Comparison of ENCODE assay signal across 8 mouse cellular contexts in genomic region chr8:123442871-123443575, GRCm38 (mm10). TPM values are rescaled to one million over a fixed set of nuclear protein-coding genes. Genes with fewer than 3 reads are reported as not detected.
A peak's percentile ranks its signal among the peaks of the same experiment; 100 is the strongest.
DNase-seq lines count a peak whose midpoint lies in the region; ATAC-seq and TF ChIP-seq lines count a peak whose summit lies in the region.

No protein-coding gene starts in this region.

- H3K9me3 ChIP-seq in ES-Bruce4 (replicated peaks; ENCODE audit: control insufficient read depth, insufficient read depth, low read length, poor library complexity, severe bottlenecking), result 0 out of 2 replicates have a peak, but pooled peaks cover 4% of the 10 kb centered on the region
- no peaks in the 10 kb centered on the region for H3K9me3 ChIP-seq in forebrain, embryonic 13.5 days (replicated peaks)
- no peaks in the 10 kb centered on the region for H3K9me3 ChIP-seq in liver, postnatal 0 days (ENCODE audit: low read length)
- H3K9me3 ChIP-seq in neural tube, embryonic 14.5 days (ENCODE audit: control insufficient read depth, low read length), result no peaks in the 10 kb centered on the region

- intact Hi-C loops in heart, postnatal 10 days (cut with DNase I), result loop anchor here (2.0 to 5.0 kb wide), 2 partner anchors 34 to 68 kb away; partner anchors contain the start of gene Afg3l1

- peak overlapping the region; percentile 67 for H3K9ac ChIP-seq in ES-Bruce4 (ENCODE audit: low read depth, poor library complexity, severe bottlenecking)
- H3K9ac ChIP-seq in forebrain, embryonic 13.5 days, result peak overlapping the region; percentile 81
- peak overlapping the region; percentile 91 for H3K9ac ChIP-seq in liver, postnatal 0 days (replicated peaks)
- H3K9ac ChIP-seq in neural tube, embryonic 14.5 days (replicated peaks; ENCODE audit: low read depth, low read length), result peak overlapping the region; percentile 66

- DNase-seq in heart, postnatal 10 days, result peak; percentile 96 to 98
- DNase-seq in large intestine, adult 2 months (ENCODE audit: low read depth, low spot score), result peak; percentile 67
- DNase-seq in liver, postnatal 0 days, result peak; percentile 94
- DNase-seq in testis, postnatal 10 days (ENCODE audit: low spot score), result peak; percentile 97

- peak overlapping the region; percentile 65 for H3K4me2 ChIP-seq in forebrain, embryonic 13.5 days
- peak overlapping the region; percentile 85 for H3K4me2 ChIP-seq in liver, postnatal 0 days (ENCODE audit: low read depth, low read length)
- peak overlapping the region; percentile 74 for H3K4me2 ChIP-seq in neural tube, embryonic 14.5 days (ENCODE audit: low read depth, low read length)

- peak; percentile 89 for ATAC-seq in cerebellum, adult (ENCODE audit: insufficient number of reproducible peaks, low FRiP score, low TSS enrichment)
- ATAC-seq in forebrain, embryonic 13.5 days, result peak; percentile 94
- peak; percentile 97 for ATAC-seq in liver, postnatal 0 days
- peak; percentile 96 for ATAC-seq in neural tube, embryonic 14.5 days (ENCODE audit: low read depth)

- peaks cover 4% of the 10 kb centered on the region for H3K4me1 ChIP-seq in ES-Bruce4 (ENCODE audit: control insufficient read depth, insufficient read depth, low read length)
- peaks cover 10% of the 10 kb centered on the region for H3K4me1 ChIP-seq in forebrain, embryonic 13.5 days
- H3K4me1 ChIP-seq in liver, postnatal 0 days (ENCODE audit: insufficient read depth), result peaks cover 14% of the 10 kb centered on the region
- H3K4me1 ChIP-seq in neural tube, embryonic 14.5 days (ENCODE audit: control insufficient read depth, insufficient read depth, low read length), result peaks cover 9% of the 10 kb centered on the region

- TF ChIP-seq EP300 in ES-Bruce4 (IDR thresholded peaks at IDR 0.05; ENCODE audit: insufficient read depth, low read depth, low read length), result no peak
- TF ChIP-seq EP300 in liver, postnatal 0 days (IDR thresholded peaks at IDR 0.05; ENCODE audit: low read depth), result no peak

- H3K4me3 ChIP-seq in ES-Bruce4 (ENCODE audit: low read depth, low read length), result peak overlapping the region; percentile 78
- peak overlapping the region; percentile 68 for H3K4me3 ChIP-seq in forebrain, embryonic 13.5 days
- H3K4me3 ChIP-seq in liver, postnatal 0 days (ENCODE audit: low read depth, low read length), result peak overlapping the region; percentile 84
- H3K4me3 ChIP-seq in neural tube, embryonic 14.5 days (ENCODE audit: low read depth, low read length), result peak overlapping the region; percentile 64

- no peak for TF ChIP-seq POLR2A in ES-Bruce4 (IDR thresholded peaks at IDR 0.05; ENCODE audit: insufficient read depth, low read length)

- peak; percentile 62 for TF ChIP-seq CTCF in ES-Bruce4 (IDR thresholded peaks at IDR 0.05; ENCODE audit: low read depth, low read length)
- TF ChIP-seq CTCF in liver, postnatal 0 days (IDR thresholded peaks at IDR 0.05; ENCODE audit: low read depth), result peak; percentile 74

- no peak overlapping the region; the same call in 1 of the 2 replicates for H3K27ac ChIP-seq in ES-Bruce4 (ENCODE audit: insufficient read depth, low read length)
- H3K27ac ChIP-seq in forebrain, embryonic 13.5 days, result peak overlapping the region; percentile 57; the same call in 1 of the 2 replicates
- peak overlapping the region; percentile 71 for H3K27ac ChIP-seq in liver, postnatal 0 days (ENCODE audit: low read depth)
- H3K27ac ChIP-seq in neural tube, embryonic 14.5 days (ENCODE audit: low read depth, low read length), result peak overlapping the region; percentile 78

- H3K27me3 ChIP-seq in ES-Bruce4 (ENCODE audit: control insufficient read depth, insufficient read depth, low read length, poor library complexity, severe bottlenecking), result no peaks in the 10 kb centered on the region
- no peaks in the 10 kb centered on the region for H3K27me3 ChIP-seq in forebrain, embryonic 13.5 days
- no peaks in the 10 kb centered on the region for H3K27me3 ChIP-seq in liver, postnatal 0 days (ENCODE audit: insufficient read depth, low read length)
- no peaks in the 10 kb centered on the region for H3K27me3 ChIP-seq in neural tube, embryonic 14.5 days (ENCODE audit: control insufficient read depth, insufficient read depth, low read length)

- no peaks in the 10 kb centered on the region for H3K36me3 ChIP-seq in ES-Bruce4 (ENCODE audit: control insufficient read depth, insufficient read depth, low read length, poor library complexity, severe bottlenecking)
- no peaks in the 10 kb centered on the region for H3K36me3 ChIP-seq in forebrain, embryonic 13.5 days (ENCODE audit: poor library complexity, severe bottlenecking)
- no peaks in the 10 kb centered on the region for H3K36me3 ChIP-seq in liver, postnatal 0 days (replicated peaks; ENCODE audit: insufficient read depth, low read length)
- no peaks in the 10 kb centered on the region for H3K36me3 ChIP-seq in neural tube, embryonic 14.5 days (ENCODE audit: control insufficient read depth, insufficient read depth, low read length)

- 1% methylated on average over 41 of the region's 41 CpGs for WGBS in forebrain, embryonic 13.5 days
- under 1% methylated on average over 41 of the region's 41 CpGs for WGBS in large intestine, adult 2 months
- WGBS in liver, postnatal 0 days (ENCODE audit: insufficient replicate concordance), result 1% methylated on average over 41 of the region's 41 CpGs
- WGBS in neural tube, embryonic 14.5 days, result under 1% methylated on average over 41 of the region's 41 CpGs

RNA-seq across cellular contexts. Expression of gene Def8, which starts 19.7 kb away (rescaled TPM):
- polyA plus RNA-seq in ES-Bruce4 (2011; ENCODE audit: insufficient read depth, insufficient read length, low read depth, missing spikeins), result 76.6 and 81.6 TPM in 2 replicates
- polyA plus RNA-seq in forebrain, embryonic 13.5 days (2015; fragmentation: Nextera tagmentation; extraction: Ambion mirVana), result 38.9 and 41.2 TPM in 2 replicates
- 10 to 100 TPM; 57.2 to 65.2 TPM for total RNA-seq in heart, postnatal 10 days (2021)
- 13.5 and 17.5 TPM in 2 replicates for polyA plus RNA-seq in large intestine, adult 2 months (2012; rRNA removed)
- 10.1 and 11.6 TPM in 2 replicates for polyA plus RNA-seq in liver, postnatal 0 days (2015; fragmentation: Nextera tagmentation; extraction: Ambion mirVana)
- polyA plus RNA-seq in neural tube, embryonic 14.5 days (2014; fragmentation: Nextera tagmentation; extraction: Ambion mirVana), result 47.4 and 52.8 TPM in 2 replicates

RNA-seq across cellular contexts. Expression of gene Tubb3, which starts 31.8 kb away (rescaled TPM):
- polyA plus RNA-seq in ES-Bruce4 (2011; ENCODE audit: insufficient read depth, insufficient read length, low read depth, missing spikeins), result 19.6 and 20.1 TPM in 2 replicates
- 1,305 and 1,381 TPM in 2 replicates for polyA plus RNA-seq in forebrain, embryonic 13.5 days (2015; fragmentation: Nextera tagmentation; extraction: Ambion mirVana)
- total RNA-seq in heart, postnatal 10 days (2021), result under 1 TPM; 0.55 to 0.98 TPM
- polyA plus RNA-seq in large intestine, adult 2 months (2012; rRNA removed), result 9.3 and 10.6 TPM in 2 replicates
- 0.20 and 0.24 TPM in 2 replicates for polyA plus RNA-seq in liver, postnatal 0 days (2015; fragmentation: Nextera tagmentation; extraction: Ambion mirVana)
- 1,600 and 1,632 TPM in 2 replicates for polyA plus RNA-seq in neural tube, embryonic 14.5 days (2014; fragmentation: Nextera tagmentation; extraction: Ambion mirVana)

RNA-seq across cellular contexts. Expression of gene Afg3l1, which starts 34.7 kb away (rescaled TPM):
- polyA plus RNA-seq in ES-Bruce4 (2011; ENCODE audit: insufficient read depth, insufficient read length, low read depth, missing spikeins), result 42.0 and 45.3 TPM in 2 replicates
- 55.9 and 60.4 TPM in 2 replicates for polyA plus RNA-seq in forebrain, embryonic 13.5 days (2015; fragmentation: Nextera tagmentation; extraction: Ambion mirVana)
- 10 to 100 TPM; 62.7 to 66.3 TPM for total RNA-seq in heart, postnatal 10 days (2021)
- 19.4 and 22.3 TPM in 2 replicates for polyA plus RNA-seq in large intestine, adult 2 months (2012; rRNA removed)
- 22.0 and 24.3 TPM in 2 replicates for polyA plus RNA-seq in liver, postnatal 0 days (2015; fragmentation: Nextera tagmentation; extraction: Ambion mirVana)
- 35.2 and 40.6 TPM in 2 replicates for polyA plus RNA-seq in neural tube, embryonic 14.5 days (2014; fragmentation: Nextera tagmentation; extraction: Ambion mirVana)

RNA-seq across cellular contexts. Expression of gene Mc1r, which starts 36.1 kb away (rescaled TPM):
- not detected in 2 replicates for polyA plus RNA-seq in ES-Bruce4 (2011; ENCODE audit: insufficient read depth, insufficient read length, low read depth, missing spikeins)
- polyA plus RNA-seq in forebrain, embryonic 13.5 days (2015; fragmentation: Nextera tagmentation; extraction: Ambion mirVana), result 0.15 and 0.27 TPM in 2 replicates
- total RNA-seq in heart, postnatal 10 days (2021), result not detected
- polyA plus RNA-seq in large intestine, adult 2 months (2012; rRNA removed), result not detected in 2 replicates
- polyA plus RNA-seq in liver, postnatal 0 days (2015; fragmentation: Nextera tagmentation; extraction: Ambion mirVana), result not detected in 2 replicates
- 0.22 and 0.33 TPM in 2 replicates for polyA plus RNA-seq in neural tube, embryonic 14.5 days (2014; fragmentation: Nextera tagmentation; extraction: Ambion mirVana)

Comparison
In these comparisons a context has a peak if more than half of its experiments do, and no peak if none do; other contexts are left out.
1. RNA of gene Tubb3, which starts 31.8 kb away (polyA plus RNA-seq): 1,600 to 1,632 TPM in neural tube, embryonic 14.5 days and 1,305 to 1,381 TPM in forebrain, embryonic 13.5 days; 19.6 to 20.1 TPM in ES-Bruce4, 9.3 to 10.6 TPM in large intestine, adult 2 months and 0.20 to 0.24 TPM in liver, postnatal 0 days; every median in the first group is over 10 times any median in the second.
2. Peak in every context shown above with its lines, with median percentiles within 50 percentile points of each other: H3K4me3 ChIP-seq, H3K9ac ChIP-seq, ATAC-seq, H3K4me2 ChIP-seq and DNase-seq.